Mouse (Mus musculus) liver, embryonic 11.5 days (tissue): ENCODE measurements around the gene Pepd. TPM values are rescaled to one million over a fixed set of nuclear protein-coding genes. Genes with fewer than 3 reads are reported as not detected.
"Not testable (repeated sequence)": the region's sequence is repeated elsewhere in the genome, so short reads cannot be mapped to it uniquely, and the experiment has no call there.

Experiments
- ATAC-seq: fragments of 200-750 bp; cut with Nextera tagmentation; replicated peaks from 2 replicates; pipeline ENCODE4 v1.8.0; 2017; ENCODE audit warnings: moderate number of reproducible peaks, mild to moderate bottlenecking, moderate TSS enrichment, moderate library complexity; ENCODE audit not compliant: low FRiP score
- DNase-seq: peaks from one replicate; pipeline ENCODE4 v3.0.0-alpha.2; 2017; ENCODE audit warnings: low spot score
- H3K27ac ChIP-seq: fragments of 300-500 bp; sonication (generic); 2 replicates; pipeline ENCODE4 v1.5.1; 2014; ENCODE audit warnings: mild to moderate bottlenecking, low read depth, low read length, control low read depth
- H3K27me3 ChIP-seq: fragments of 300-500 bp; sonication (generic); replicated peaks from 2 replicates; pipeline ENCODE4 v1.6.1; 2014; ENCODE audit warnings: low read length, mixed read lengths; ENCODE audit not compliant: control insufficient read depth, insufficient read depth
- H3K36me3 ChIP-seq: fragments of 300-500 bp; sonication (generic); 2 replicates; pipeline ENCODE4 v1.6.1; 2014; ENCODE audit warnings: mild to moderate bottlenecking, low read length, moderate library complexity, mixed read lengths; ENCODE audit not compliant: control insufficient read depth, insufficient read depth
- H3K4me1 ChIP-seq: fragments of 300-500 bp; sonication (generic); replicated peaks from 2 replicates; pipeline ENCODE4 v1.6.1; 2014; ENCODE audit warnings: low read length, mixed read lengths; ENCODE audit not compliant: control insufficient read depth, insufficient read depth
- H3K4me2 ChIP-seq: fragments of 300-500 bp; sonication (generic); 2 replicates; pipeline ENCODE4 v1.6.1; 2014; ENCODE audit warnings: mild to moderate bottlenecking, control low read depth, moderate library complexity
- H3K4me3 ChIP-seq: fragments of 300-500 bp; sonication (generic); 2 replicates; pipeline ENCODE4 v1.5.1; 2014; ENCODE audit warnings: low read depth, low read length, control low read depth
- H3K9ac ChIP-seq: fragments of 300-500 bp; sonication (generic); 2 replicates; pipeline ENCODE4 v1.6.1; 2014; ENCODE audit warnings: low read depth, low read length, control low read depth
- H3K9me3 ChIP-seq: fragments of 300-500 bp; sonication (generic); 2 replicates; pipeline ENCODE4 v1.6.1; 2016; ENCODE audit warnings: low read length, inconsistent platforms, mixed read lengths; ENCODE audit not compliant: control insufficient read depth
- WGBS: fragments of 180-500 bp; shearing (Covaris S2); extraction: QIAGEN DNeasy Blood & Tissue Kit; methylation state at CpG from one replicate; pipeline ENCODE4 v1.1.7; 2014; 5-methylcytosine and 5-hydroxymethylcytosine counted together
- polyA plus RNA-seq: library from polyadenylated mRNA; unstranded; fragments of >200 nt; fragmentation: Nextera tagmentation; extraction: Ambion mirVana; gene quantifications from 2 replicates; pipeline ENCODE4 v1.2.1, GENCODE M21; 2014

Pepd gene
- polyA plus RNA-seq, 1 experiment from 2014 or later = 53.4 TPM

DNA sequence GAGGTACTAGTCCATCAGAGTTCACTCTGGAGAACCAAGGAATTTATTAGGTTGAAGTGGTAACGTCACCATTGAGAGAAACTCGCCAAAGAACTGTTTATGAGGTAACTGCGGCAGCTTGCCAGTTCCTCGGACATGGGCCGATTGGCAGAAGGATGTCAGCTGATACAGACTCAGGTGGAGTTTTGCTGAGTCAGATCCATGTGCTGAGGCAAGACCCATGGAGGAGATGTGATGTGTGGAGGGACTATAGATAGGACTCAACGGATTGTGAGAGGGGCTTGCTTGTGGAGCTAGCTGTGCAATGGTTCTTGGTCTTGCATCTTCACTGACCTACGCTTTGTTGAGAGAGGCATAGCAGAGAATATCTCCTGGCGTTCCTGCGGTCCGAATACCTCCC lies 69.6 kb downstream of the Pepd start:
- no peaks in the 10 kb centered on the region for H3K36me3 ChIP-seq
- H3K27ac ChIP-seq = no peak overlapping the region

DNA sequence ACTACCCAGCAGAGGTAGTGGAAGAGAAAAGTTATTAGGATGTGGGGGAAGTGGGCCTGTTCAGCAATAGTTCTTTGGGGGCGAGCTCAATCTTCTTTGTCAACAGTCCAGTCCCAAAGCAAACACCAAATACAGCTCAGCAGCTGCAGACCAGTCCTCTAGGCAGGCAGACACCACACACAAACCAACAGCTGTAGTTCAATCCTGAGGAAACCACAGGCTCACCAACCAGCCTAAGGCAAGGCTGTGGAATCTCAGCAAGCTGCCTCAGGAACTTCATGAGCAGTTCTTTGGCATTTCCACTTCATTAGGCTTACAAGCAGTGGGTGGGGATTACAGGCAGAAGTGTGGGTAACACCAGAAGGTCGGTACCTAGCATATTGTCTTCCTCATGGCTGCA lies 70.2 kb downstream of the Pepd start:
- H3K27ac ChIP-seq, H3K4me3 ChIP-seq, H3K36me3 ChIP-seq, H3K9me3 ChIP-seq, H3K9ac ChIP-seq, DNase-seq, H3K4me2 ChIP-seq, H3K27me3 ChIP-seq, ATAC-seq: not testable (repeated sequence)
- 86% methylated on average over 2 of the region's 2 CpGs for WGBS
- H3K4me1 ChIP-seq = peaks cover 20% of the 10 kb centered on the region

More for the DNA sequence above, 69.6 kb downstream of the Pepd start:
- Histone ChIP-seq H3K4me1 (peaks cover 20% of the 10 kb centered on the region), H3K9ac (no peak overlapping the region), H3K4me2 (no peak overlapping the region), H3K27me3 (no peaks in the 10 kb centered on the region), H3K9me3 (no peaks in the 10 kb centered on the region), H3K4me3 (no peak overlapping the region)
- WGBS = 90% methylated on average over 10 of the region's 10 CpGs
- no peak for ATAC-seq
- no peak for DNase-seq

DNA sequence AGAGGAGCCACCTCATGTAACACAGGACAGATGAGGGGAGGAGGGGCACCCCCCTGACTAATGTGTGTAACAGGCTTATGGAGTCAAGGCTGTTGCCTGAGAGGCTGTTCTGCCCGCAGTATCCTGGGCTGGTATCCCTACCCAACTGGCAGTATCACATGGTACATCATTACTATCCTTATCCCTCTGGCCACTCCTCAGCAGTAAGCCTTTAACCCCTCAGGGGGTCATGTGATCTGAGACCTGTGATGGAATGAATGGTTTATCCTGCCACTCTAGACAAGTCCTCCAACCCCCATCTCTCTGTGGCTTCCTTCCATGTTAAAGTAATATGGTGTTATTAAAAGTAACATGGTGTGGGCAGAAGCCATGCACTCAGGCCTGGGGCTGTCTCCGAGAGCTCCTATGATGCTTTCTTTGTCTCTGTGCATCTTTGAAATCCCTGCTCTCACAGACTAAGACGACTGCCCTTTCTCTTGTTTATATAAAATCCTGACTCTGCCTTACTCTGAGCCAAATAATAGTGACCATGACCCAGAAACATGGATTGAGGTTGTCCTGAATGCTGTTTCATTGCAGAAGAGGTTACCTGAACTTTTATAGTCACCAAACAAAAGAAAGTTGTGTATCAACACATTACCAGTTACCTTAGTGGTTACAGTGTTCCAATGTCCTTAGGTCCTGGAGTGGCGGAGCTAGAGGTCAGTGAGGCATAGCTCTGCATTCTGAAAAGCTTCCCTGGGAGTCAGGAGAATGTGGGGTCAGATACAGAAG lies 71.7 kb downstream of the Pepd start:
- no peaks in the 10 kb centered on the region for H3K9me3 ChIP-seq
- ATAC-seq = no peak
- WGBS = 74% methylated on average over 4 of the region's 4 CpGs
- no peaks in the 10 kb centered on the region for H3K36me3 ChIP-seq
- no peaks in the 10 kb centered on the region for H3K27me3 ChIP-seq
- no peak overlapping the region for H3K4me2 ChIP-seq
- DNase-seq = no peak
- no peak overlapping the region for H3K4me3 ChIP-seq
- no peak overlapping the region for H3K9ac ChIP-seq
- peak overlapping the region; percentile 38; the same call in 1 of the 2 replicates for H3K27ac ChIP-seq
- peaks cover 20% of the 10 kb centered on the region for H3K4me1 ChIP-seq

DNA sequence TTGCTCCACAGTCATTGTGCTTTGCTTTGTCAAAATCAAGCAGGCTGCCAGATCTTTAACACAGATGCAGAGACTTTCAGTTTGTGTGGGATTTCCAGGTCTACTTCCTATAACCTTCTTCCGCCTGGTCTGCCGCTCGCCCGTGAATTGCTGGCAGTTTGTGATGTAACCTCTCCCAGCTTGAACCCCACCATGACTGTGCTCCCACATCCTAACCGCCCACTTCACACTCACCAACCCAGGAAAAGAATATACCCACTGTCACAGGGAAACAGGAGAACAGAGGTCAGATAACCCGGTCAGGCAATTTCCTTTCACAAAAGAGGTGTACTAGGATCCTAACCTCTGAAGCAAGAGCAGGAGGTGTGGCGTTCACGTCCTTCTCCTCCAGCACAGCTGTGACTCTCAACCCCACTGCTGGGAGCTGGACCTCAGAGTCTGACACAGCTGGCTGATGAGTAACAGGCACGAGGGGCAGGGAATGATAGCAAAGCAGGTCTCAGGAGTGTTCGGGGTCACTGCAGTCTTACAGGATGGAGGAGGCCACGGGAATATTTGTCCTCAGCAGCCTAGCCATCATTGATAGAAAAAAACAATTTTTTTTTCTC lies 72.5 kb downstream of the Pepd start:
- H3K27me3 ChIP-seq = no peaks in the 10 kb centered on the region
- H3K4me2 ChIP-seq = no peak overlapping the region
- H3K27ac ChIP-seq = peak overlapping the region; percentile 86
- no peaks in the 10 kb centered on the region for H3K36me3 ChIP-seq
- ATAC-seq (no peak), DNase-seq (no peak)
- H3K9ac ChIP-seq = no peak overlapping the region
- peaks cover 20% of the 10 kb centered on the region for H3K4me1 ChIP-seq
- H3K4me3 ChIP-seq = no peak overlapping the region
- WGBS = 41% methylated on average over 11 of the region's 11 CpGs
- H3K9me3 ChIP-seq = no peaks in the 10 kb centered on the region

DNA sequence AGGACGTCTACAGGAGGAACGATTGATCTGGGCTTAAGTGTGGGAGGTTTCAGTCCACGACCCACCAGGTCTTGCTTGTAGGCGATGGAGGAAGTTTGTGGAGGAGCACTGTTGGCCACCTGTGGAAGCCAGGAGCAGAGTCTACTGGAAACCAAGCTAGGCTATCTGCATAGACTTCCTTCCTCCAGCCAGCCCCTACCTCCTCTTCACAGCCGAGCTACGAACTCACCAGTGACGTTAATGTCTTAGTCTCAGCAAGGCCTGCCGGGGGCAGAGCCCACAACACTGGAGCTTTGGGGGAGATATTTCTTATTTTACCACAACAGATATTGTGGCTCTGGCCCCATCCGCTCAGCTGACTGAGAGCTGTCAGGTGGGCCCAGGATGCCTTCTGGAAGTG lies 73.0 kb downstream of the Pepd start:
- H3K4me2 ChIP-seq = peak overlapping the region; percentile 46
- H3K9me3 ChIP-seq = no peaks in the 10 kb centered on the region
- peak overlapping the region; percentile 86 for H3K27ac ChIP-seq
- no peak overlapping the region; the same call in 1 of the 2 replicates for H3K9ac ChIP-seq
- H3K27me3 ChIP-seq = no peaks in the 10 kb centered on the region
- 31% methylated on average over 9 of the region's 9 CpGs for WGBS
- DNase-seq = no peak
- no peak overlapping the region for H3K4me3 ChIP-seq
- peaks cover 20% of the 10 kb centered on the region for H3K4me1 ChIP-seq
- no peaks in the 10 kb centered on the region for H3K36me3 ChIP-seq
- peak; percentile 9; the same call in 1 of the 2 replicates for ATAC-seq

DNA sequence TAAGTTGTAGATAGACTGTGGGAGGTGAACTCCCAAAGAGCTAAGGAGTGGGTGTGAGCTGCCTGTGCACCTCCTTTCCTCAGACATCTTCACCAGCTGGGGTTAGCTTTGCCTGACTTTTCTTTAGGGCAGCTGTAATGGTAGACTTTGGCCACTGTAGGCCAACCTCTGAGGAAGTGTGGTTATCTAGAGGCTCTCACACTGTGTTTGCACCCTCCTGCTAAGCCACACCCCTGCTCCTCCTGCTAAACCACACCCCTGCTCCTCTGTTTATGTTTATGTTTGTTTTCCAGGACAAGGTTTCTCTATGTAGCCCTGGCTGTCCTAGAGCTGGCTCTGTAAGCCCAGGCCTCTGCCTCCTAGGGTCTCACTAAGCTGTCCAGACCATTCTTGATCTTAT lies 73.5 kb downstream of the Pepd start:
- Histone ChIP-seq H3K27ac (peak overlapping the region; percentile 86), H3K4me1 (peaks cover 20% of the 10 kb centered on the region), H3K9me3 (no peaks in the 10 kb centered on the region), H3K4me2 (peak overlapping the region; percentile 46), H3K4me3 (no peak overlapping the region), H3K36me3 (no peaks in the 10 kb centered on the region), H3K27me3 (no peaks in the 10 kb centered on the region), H3K9ac (no peak overlapping the region; the same call in 1 of the 2 replicates)
- ATAC-seq (peak; percentile 97), DNase-seq (no peak)

DNA sequence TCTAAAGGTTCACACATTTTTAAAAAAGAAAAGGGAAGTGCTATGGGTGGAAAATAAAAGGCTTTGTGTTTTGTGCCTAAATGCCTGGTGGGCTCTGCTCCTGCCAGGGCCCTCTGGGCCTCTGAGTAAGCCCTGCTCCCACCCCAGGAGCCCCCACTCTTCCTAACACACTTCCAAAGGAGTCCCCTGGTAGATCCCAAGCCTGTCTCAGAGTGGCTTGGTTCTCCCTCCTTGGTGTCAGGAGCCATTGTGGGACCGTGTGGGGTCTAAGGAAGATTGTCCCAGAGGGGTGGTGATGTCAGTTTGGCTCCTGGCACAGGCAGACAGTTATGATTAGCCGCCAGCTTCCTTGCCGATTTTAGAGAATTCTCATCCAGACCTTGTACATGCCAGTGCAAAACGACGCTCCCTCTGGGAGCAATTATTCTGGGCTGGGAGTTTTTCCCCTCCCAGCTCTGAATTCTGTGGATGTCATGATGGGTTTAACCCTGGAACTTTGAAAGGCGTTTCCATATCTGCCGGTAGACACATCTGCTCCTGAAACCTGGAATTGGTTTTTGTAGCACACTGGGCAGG lies 74.5 kb downstream of the Pepd start:
- Histone ChIP-seq H3K9ac (no peak overlapping the region), H3K9me3 (no peaks in the 10 kb centered on the region), H3K36me3 (no peaks in the 10 kb centered on the region), H3K27me3 (no peaks in the 10 kb centered on the region), H3K4me2 (no peak overlapping the region), H3K4me1 (peaks cover 22% of the 10 kb centered on the region), H3K4me3 (no peak overlapping the region), H3K27ac (no peak overlapping the region)
- ATAC-seq = no peak
- 70% methylated on average over 7 of the region's 7 CpGs for WGBS
- no peak for DNase-seq

DNA sequence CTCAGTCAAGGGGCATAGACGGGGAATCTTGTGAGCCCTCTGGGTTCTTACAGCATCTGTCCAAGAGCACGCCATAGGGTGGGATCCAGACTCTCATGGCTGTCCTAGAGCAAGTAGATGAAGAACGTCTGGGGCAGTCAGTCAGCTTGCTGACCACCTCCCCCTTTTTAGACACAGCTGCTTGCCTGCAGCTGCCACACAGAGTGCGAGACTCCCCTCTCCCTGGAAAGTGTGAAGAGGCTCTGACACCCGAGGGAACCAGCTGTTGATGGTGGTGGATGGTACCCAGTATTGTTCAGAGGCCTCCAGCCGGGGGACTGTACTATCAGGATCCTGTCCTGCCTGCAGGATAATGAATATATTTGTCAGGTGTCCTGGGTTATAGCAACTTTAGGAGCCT lies 75.1 kb downstream of the Pepd start:
- Histone ChIP-seq H3K9me3 (no peaks in the 10 kb centered on the region), H3K27ac (no peak overlapping the region), H3K9ac (no peak overlapping the region), H3K4me2 (no peak overlapping the region), H3K4me1 (peaks cover 22% of the 10 kb centered on the region), H3K27me3 (no peaks in the 10 kb centered on the region), H3K36me3 (no peaks in the 10 kb centered on the region), H3K4me3 (no peak overlapping the region)
- DNase-seq = no peak
- ATAC-seq = no peak
- 56% methylated on average over 6 of the region's 6 CpGs for WGBS
